Mouse (Mus musculus) cerebellum, postnatal 25 days (tissue): Measurements from ENCODE around the gene Gtsf2.
"Not testable (repeated sequence)": the region's sequence is repeated elsewhere in the genome, so short reads cannot be mapped to it uniquely, and the experiment has no call there.

Experiments used
- DNase-seq, 2 experiments: peaks; one replicate each; pipeline ENCODE4 v3.0.0; 2021; ENCODE audit warnings: mixed read lengths in 2 of 2

Gene Gtsf2

DNA sequence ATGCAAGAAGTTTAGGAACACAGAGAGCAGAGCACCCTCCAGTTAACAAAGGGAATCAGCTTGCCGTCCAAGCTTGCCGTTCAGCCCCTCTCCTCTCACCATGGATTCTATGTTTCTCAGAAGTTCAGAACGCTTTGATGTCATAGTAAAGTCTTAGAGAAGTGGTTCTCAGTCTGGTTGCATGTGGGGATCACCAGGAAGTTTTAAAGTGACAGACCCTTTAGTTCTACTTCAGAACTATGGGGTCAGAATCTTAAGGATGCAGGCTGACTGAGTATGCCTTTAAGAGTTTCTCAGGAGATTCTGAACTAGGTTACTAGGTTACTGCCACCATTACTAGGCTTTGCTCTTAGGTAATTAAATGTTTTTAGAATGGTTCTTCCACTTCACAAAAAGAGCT lies at the start of gene Gtsf2:
TSS of gene Gtsf2 (minus strand) at position 101 of the 400 bp plus-strand sequence.
- DNase-seq, result no peak

DNA sequence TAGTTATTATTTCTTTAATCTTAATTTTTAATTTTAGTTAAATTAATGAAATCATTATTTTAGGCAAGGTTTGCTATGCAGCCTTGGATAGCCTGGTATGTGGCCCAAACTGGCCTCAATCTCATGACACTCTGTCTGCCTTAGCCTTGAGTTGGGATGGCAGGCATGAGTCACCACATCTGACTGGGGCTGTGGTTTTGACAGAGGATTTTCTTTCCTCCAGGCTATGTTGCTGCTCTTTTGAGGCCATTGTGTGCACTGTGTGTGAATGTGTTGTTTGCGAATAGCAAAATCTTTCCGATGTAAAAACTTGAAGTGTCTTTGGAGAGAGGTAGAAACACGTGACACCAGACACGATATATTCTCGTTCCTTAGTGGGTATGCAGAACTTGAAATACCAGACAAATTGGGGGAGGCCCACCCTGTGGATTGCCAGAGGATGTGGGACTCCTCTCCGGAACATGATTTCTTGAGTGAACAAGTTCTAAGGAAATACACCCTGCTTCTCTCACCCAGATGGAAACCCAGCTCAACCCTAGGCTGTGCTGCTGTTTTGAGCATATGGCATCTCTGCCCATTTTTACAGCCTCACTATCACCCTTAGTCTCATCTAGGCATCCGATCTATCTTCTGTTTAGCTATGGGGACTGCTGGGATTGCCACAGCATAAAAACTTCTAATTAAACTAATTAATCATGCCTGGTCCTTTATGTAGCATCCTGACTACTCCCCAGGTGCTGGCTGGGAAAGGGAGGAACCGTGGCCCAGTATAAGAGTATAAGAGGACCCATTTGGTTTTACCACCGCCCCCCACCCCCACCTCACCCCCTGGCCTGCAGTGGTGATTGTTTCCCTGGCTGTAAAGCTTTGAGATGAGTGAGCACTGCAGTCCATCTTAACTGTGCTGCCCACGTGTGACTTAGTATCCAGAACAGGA lies 48.2 kb upstream of the Gtsf2 start:
- no peak for DNase-seq

DNA sequence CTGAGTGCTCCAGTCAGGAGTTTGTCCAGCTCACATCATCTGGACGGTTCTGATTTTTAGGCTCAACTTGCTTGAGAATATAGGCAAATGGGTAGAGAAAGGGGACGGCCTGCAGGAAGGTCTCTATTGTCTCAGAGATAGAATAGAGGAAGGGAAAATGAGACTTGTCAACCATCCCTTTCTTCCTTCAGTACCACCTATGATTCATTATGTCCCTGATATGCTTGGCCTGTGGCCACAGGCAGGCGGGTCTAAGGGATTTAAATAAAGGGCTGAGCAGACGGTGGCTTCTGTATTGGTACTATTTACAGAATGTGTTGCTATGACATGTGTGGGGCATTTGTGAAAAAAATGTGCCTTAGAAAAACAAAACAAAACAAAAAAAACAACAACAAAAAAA lies 40.1 kb upstream of the Gtsf2 start:
- no peak for DNase-seq

DNA sequence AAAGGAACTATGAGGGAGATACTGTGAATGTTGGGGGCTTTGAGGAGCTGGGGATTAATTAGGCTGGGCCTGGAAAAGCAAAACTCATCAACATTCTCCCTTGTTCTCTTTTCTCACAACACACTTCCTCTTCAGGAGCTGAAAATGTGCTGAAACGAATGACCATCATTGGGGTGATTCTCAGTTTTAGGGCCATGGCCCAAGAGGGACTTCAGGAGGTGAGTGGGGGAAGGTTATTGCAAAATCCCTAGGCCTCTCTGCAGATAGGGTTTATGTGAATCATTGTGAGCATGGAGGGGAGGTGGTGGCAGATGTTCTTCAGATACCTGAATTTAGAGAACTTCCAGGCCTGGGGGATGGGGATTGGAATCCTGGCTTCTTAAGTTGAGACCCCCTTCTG lies 38.4 kb upstream of the Gtsf2 start:
- DNase-seq, result no peak

DNA sequence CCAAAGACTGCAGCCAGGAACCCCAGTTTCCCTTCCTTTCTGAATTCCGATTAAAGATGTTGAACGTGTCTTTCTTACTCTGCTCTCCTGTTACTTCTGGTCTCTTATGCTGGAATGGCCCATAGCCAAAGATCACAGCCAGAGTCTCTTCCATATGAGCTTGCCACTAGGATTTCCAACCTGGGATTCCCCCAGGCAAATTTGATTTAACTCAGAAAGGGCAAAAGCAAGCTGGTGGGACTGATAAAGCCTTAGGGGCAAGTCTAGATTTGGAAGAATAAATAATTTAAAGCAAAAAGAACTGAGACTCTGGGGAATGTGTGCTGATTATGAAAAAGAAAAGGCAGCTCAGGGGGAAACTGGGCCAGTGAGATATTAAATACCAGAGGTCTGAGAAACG lies 36.8 kb upstream of the Gtsf2 start:
- DNase-seq, result no peak

DNA sequence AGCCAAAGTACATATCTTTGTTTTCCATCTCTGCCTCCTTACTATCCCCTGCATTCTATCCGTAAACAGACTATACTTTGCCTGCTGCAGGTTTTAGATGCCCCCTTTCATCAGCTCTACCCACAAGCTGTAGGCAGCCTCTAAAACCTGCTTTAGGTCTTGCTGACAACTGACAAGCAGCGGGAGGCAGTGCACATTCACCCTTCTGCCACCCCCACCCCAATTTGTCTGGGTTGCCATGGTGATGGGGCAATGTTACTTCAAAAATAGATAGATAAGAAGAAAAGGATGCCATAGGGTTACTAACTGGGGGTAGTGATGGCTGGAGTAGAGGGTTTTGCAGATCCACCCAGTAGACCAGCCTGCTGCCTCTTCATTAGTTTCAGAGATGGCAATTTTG lies 36.2 kb upstream of the Gtsf2 start:
- no peak for DNase-seq

DNA sequence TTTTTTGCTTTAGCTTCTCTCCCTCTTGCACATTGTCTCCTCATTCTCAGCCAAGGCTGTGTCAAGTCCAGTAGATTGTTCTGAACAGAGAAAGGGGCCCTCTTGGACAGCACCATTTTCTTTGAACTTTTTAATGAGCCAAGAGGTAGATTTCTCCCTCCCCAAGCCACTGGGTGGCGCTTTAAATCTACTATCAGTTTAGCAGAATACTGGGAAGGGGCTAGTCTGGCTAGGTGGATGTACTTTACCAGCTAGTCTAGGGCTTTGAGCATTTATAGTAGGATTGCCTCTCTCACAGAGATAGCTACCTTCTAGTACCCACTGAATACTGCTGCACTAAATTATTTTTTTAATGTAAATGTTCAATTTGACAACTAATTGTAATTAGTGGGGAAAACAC lies 34.2 kb upstream of the Gtsf2 start:
- peak in 1 of 2 experiments; percentile 50 for DNase-seq

DNA sequence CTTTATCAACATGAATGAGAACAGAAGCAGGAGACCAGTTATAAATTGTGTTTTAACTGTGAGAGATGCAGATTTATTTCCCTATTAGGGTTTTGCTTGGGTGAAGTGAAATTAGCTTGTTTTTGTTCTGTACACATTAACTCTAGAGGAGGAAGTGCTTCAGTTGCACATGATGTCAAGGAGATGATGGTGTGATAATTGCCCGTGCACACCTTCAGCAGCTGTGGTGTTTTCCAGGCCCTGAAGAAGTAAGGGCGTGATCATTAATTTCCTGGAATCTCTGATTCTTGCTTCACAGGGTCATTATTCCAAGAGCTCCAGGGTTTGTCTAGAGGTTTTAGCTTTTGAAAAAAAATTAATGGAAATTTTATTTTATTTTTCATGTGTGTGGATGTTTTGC lies 31.9 kb upstream of the Gtsf2 start:
- DNase-seq, result no peak

DNA sequence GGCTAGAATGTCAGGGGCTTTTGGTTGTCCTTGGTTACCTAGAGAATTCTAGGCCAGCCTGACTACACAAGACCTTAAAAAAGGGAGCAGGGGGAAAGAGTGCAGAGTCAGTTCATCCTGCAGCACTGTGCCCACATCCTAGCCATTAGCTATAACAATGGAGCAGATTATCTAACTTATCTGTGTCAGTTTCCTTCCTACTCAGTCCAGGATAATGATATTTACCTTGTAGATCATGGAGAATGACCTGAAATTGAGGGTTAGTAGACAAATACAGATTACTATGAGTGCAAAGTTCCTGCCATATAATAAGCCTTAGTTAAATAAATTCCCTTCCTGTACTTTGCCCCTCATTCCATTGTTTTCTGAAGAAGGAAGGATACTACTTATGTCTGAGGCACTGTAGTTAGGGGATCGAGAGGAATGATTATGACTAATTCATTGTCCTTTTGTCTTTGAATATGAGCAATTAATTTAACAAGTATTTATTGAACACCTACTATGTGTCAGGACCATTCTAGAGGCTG lies 30.9 kb upstream of the Gtsf2 start:
- DNase-seq, result no peak

DNA sequence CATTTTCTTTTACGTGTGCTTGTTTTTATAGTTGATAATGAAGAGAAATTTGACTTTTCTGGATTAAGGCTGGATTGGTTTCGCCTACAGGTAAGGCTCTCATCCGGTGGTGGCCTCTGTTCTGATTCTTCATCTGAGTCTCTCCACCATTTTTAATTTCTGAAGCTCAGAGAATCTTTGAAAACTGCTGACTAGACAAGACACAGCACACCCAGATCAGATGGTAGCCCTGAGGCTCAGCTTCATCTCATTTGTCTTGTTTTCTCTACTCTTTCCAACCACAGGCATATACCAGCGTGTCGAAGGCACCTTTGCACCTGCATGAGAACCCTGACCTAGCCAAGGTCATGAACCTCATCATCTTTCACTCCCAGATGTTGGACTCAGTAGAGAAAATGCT lies 25.5 kb upstream of the Gtsf2 start:
- DNase-seq, result no peak

DNA sequence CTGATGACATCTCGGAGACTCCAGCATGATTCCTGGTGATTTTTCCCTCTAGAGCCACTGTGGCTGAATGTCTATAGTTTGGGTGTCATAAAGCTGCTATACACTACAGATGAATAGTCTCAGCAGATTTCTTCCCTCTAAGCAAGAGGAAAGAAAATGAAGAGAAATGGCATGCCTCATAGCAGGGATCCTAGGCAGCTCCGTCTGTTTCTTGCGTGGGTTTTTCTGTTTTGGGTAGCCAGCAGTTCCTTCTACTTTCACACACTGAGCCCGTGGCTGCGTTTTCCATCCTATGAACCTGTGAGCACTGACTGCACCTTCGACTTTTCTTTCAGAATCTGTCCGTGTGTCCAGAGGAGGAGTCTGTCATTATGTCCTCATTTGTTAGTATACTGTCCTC lies 24.9 kb upstream of the Gtsf2 start:
- DNase-seq, result peak in 1 of 2 experiments; percentile 11

DNA sequence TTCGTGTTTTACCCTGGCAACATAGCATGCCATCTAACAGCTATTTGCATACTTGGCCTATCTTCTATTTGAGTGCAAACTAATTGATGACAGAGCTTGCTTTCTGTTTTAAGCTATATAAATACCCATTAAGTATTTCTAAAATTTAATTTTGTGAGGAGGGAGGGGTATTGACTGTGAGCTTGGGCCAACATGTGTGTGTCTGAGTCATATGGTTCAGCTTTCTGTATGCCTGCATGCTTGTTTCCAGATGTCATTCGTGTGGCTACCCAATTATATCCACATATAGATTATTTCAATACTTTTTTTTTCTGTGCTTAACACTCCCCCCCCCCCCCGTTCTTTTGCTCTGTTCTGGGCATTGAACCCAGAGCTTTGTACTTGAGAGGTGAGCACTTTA lies 24.0 kb upstream of the Gtsf2 start:
- no peak for DNase-seq

DNA sequence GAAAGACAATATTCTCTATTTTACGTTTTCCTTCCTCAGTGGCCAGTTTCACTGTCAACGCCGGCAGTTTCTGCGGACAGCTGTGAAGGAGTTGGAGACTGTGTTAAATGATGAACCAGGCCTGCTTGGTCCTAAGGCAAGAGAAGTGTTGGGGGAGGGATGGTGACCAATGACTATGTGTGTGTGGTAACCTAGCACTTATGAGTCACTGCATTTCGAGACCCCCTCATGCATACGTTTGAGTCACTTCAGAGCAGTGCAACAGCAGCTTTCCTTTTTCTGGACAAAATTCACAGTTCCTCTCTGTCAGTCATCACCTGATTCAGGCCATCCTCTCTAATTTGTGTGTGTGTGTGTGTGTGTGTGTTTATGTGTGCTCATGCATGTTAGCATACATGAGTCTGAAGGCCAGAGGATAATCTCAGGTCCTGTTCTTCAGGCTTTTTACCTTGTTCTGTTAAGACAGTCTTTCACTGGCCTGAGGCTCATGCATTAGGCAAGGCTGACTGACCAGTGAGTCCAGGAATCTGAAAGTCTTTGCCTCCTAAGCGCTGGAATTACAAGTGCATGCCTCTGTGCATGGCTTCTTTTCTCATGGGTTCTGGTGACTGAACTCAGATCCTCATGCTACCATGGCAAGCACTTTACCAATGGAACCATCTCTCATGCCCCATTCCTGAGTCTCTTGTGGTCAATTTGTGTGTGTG lies 23.4 kb upstream of the Gtsf2 start:
- no peak for DNase-seq

DNA sequence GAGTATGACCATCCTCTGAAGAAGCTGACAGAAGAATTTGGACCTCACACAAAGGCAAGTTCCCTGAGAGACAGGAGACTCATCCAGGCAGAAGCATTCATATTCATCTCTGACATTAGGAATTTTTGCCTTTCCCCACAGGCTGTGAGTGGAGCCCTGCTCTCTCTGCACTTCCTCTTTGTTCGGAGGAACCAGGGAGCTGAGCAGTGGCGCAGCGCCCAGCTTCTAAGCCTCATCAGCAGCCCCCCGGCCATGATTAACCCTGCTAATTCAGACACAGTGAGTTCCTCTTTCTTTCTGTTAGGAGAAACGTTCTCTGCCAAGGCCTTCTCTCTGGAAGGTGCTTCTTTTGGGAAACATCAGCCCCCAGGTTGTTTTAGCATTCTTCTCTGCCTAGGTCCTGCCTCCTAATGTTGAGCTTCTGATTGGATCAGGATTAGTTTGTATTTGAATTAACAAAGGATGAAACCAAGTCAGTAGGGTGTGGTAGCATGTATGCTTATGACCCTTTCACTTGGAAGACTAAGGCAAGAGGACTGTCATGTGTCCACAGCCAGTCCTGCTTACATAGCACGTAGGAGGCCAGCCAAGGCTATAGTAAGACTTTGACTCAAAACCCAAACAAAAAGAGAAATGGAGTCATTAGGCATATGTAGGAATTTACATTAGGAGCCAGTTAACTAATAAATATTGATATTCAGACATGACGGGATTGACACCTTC lies 14.4 kb upstream of the Gtsf2 start:
- DNase-seq, result peak in 1 of 2 experiments; percentile 11

DNA sequence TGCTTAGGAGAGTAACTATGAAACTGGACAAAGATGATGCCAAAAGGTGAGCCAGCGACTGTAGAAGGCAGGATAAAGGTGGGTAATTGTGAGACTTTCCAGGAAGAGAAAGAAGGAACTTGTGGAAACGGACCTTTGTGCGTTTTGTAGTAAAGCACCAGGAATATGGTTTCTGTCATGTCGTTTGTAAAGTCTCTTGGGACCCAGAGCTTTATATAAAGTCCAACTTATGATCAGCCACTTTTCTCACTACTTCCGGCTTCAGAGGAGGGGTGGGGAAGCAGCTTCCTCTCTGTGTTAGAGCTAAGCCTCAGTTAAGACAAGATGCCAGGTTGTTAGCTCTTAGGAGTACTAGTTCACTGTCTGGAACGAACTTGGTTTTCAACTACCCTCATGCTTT lies 6.2 kb upstream of the Gtsf2 start:
- DNase-seq, result no peak

DNA sequence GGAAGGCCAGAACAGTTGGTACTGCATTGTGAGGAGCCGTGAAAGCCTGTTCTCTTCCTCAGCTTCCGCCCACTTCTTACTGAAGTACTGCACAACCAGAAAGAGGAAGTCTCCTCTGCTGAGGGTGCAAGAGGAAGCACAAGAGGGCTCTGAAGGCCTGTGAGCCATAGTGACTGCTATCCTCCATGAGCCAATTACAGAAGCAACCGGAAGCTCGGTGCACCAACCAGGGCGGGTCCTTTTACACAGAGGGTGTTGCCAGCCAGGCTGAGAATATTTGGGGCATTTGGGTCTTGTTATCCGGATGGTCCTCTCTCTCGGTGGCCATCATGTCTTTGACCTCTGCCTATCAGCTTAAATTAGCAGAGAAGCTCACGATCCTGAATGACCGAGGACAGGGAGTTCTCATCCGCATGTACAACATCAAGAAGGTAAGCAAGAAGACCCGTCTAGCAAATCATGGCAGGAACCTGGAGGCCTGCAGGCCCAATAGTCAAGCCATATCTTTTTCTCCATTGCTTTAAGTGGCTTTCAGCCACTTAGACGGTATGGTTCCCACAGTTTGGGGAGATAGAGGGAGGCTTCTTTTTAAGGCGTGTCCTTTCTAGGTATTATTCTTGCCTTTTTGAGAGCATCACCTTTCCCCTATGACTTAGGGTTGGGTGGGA lies 5.4 kb upstream of the Gtsf2 start, which contains the start of gene Nckap1l:
TSS of gene Nckap1l (plus strand) at position 244 of the 668 bp plus-strand sequence.
- no peak for DNase-seq

DNA sequence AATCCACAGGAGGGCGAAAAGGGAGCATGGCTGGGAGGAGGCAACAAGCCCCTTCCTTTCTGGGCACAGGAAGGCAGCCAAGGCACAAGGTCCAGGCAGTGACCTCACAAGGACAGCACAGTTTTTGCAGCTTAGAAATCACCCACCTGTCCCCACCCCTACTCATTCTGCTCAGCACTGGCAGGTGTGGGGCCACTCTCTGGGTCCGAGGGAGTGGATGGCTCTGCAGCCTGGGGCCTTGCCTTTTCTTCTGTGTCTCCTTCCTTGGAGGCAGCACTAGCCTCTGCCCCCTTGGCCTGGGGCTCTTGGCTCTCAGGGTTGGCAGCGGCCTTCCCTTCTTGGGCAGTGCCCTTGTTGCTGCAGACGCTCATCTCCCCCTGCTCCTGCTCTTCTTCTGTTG lies 2.3 kb downstream of the Gtsf2 start:
- peak in 1 of 2 experiments; percentile 3 for DNase-seq

DNA sequence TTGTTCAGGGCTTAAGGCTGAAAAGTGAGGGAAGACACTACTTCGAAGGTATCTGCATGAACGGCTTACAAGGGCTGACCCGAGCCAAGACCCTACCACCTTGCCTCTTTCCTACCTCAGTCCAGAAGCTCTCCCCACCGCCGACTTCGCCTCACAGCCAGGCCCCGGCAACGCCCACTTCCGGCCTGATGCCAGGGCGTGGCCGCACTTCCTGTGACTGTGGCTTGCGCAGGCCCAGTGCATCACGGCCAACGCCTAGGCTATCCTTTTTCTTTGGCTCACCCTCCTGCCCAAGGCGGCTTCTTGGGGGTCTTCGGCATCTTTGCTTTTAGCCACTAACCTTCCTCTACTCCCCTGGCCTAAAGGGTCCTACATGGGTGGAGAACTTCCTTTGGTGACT lies 18.0 kb downstream of the Gtsf2 start, which contains the start of gene Gtsf1:
TSS of gene Gtsf1 (minus strand) at position 230 of the 400 bp plus-strand sequence.
- no peak for DNase-seq

DNA sequence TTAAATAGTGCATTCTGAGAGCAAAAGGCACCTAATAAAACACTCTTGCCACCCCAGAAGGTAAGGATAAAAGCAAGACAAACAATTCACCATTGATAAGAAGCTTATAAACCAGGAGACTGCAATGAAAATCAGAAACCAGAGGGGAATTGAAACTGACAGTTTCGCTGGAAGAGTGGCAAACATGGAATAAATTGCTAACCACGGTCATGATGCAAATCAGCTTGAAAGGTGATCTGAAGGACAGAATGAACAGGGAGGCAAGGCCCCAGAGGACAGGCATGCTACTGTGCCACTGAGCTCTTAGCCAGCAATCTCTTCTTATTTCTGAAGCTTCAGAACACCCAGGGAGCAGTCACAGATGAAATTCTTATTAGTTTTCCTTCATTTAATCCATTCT lies 21.3 kb downstream of the Gtsf2 start:
- no peak for DNase-seq

DNA sequence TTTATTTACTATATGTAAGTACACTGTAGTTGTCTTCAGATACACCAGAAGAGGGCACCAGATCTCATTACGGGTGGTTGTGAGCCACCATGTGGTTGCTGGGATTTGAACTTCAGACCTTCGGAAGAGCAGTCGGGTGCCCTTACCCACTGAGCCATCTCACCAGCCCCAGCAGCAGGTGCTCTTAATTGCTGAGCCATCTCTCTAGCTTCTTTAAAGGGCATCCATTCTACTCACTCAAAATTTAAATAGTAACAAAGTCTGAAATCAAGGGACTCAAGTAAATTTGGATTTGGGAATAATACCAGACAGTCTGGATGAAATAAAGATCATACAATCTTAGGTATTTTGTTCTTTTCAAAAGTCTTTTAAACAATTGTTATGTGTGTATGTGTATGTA lies 42.7 kb downstream of the Gtsf2 start:
- DNase-seq, result not testable (repeated sequence)

DNA sequence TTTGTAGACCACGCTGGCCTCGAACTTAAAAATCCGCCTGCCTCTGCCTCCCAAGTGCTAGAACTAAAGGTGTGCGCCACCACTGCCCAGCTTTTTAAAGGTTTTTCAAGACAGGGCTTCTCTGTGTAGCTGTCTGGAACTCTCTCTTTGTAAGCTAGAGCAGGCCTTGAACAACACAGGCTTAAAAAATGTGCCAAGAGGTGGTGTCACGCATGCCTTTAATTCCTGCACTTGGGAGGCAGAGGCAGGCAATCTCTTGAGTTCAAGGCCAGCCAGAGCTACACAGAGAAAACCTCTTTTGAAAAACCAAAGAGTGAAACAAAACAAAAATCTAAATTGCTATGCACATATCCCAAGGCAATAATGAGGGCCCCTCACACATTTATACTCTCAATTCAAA lies 46.9 kb downstream of the Gtsf2 start:
- DNase-seq, result no peak

DNA sequence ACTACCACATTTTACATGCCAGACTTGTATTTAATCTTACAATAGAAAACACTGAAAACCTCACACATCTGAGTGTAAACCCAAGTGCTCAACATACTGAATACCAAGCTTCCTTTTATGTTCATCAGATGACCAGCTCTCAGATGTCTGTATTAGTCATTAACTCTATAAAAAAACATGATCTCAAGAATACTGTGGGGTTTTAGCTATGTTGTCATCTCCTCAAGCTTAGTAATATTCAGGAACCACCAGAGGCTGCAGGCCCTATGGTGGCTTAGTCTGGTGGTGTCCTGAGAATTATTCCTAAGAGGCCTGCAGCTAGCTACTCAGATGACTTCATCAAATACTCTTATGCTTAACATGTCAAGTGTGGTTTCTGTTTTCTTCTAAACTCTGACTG lies 54.7 kb downstream of the Gtsf2 start:
- no peak for DNase-seq
